Mouse (Mus musculus) liver, embryonic 14.5 days (tissue): Measurements from ENCODE around the gene Slc28a1. TPM values are rescaled to one million over a fixed set of nuclear protein-coding genes. Genes with fewer than 3 reads are reported as not detected.
A peak's percentile ranks its signal among the peaks of the same experiment; 100 is the strongest.

Experiments used
- ATAC-seq: fragments of 200-750 bp; cut with Nextera tagmentation; 2 replicates; pipeline ENCODE4 v1.8.0; 2017; ENCODE audit warnings: moderate number of reproducible peaks, mild to moderate bottlenecking, moderate library complexity; ENCODE audit not compliant: insufficient read depth
- DNase-seq, 3 experiments: peaks; one replicate each; pipeline ENCODE4 v3.0.0-alpha.2; 2012 to 2013; ENCODE audit warnings: low read depth in 3 of 3, low spot score in 3 of 3
- H3K27ac ChIP-seq: fragments of 300-500 bp; sonication (generic); 2 replicates; pipeline ENCODE4 v1.5.1; 2014; ENCODE audit warnings: moderate library complexity, mild to moderate bottlenecking, control low read depth, inconsistent platforms
- H3K27me3 ChIP-seq: fragments of 300-500 bp; sonication (generic); 2 replicates; pipeline ENCODE4 v1.6.1; 2014; ENCODE audit warnings: mild to moderate bottlenecking, low read length, moderate library complexity; ENCODE audit not compliant: control insufficient read depth, insufficient read depth
- H3K36me3 ChIP-seq: fragments of 300-500 bp; sonication (generic); replicated peaks from 2 replicates; pipeline ENCODE4 v1.6.1; 2014; ENCODE audit warnings: low read depth; ENCODE audit not compliant: control insufficient read depth, insufficient read depth
- H3K4me1 ChIP-seq, 2 experiments: fragments of 200-500 bp in 1 of 2; fragments of 300-500 bp in 1 of 2; sonication (generic) in 1 of 2; replicated peaks; 2 replicates each; pipeline ENCODE4 v1.6.1; 2012 to 2014; ENCODE audit warnings: antibody characterized with exemption in 1 of 2, inconsistent platforms in 1 of 2, low read length in 1 of 2; ENCODE audit not compliant: control insufficient read depth in 2 of 2, insufficient read depth in 2 of 2
- H3K4me2 ChIP-seq: fragments of 300-500 bp; sonication (generic); 2 replicates; pipeline ENCODE4 v1.6.1; 2014; ENCODE audit warnings: low read depth, mild to moderate bottlenecking, control low read depth, moderate library complexity
- H3K4me3 ChIP-seq, 2 experiments: fragments of 200-500 bp in 1 of 2; fragments of 300-500 bp in 1 of 2; sonication (generic) in 1 of 2; 2 replicates each; pipeline ENCODE4 v1.5.1; 2012 to 2014; ENCODE audit warnings: low read depth in 2 of 2, low read length in 2 of 2, mild to moderate bottlenecking in 2 of 2, control low read depth in 1 of 2, inconsistent platforms in 1 of 2, moderate library complexity in 1 of 2; ENCODE audit not compliant: insufficient read depth in 1 of 2
- H3K9ac ChIP-seq: fragments of 300-500 bp; sonication (generic); replicated peaks from 2 replicates; pipeline ENCODE4 v1.6.1; 2014; ENCODE audit warnings: mild to moderate bottlenecking, control low read depth, moderate library complexity
- H3K9me3 ChIP-seq: fragments of 300-500 bp; sonication (generic); 2 replicates; pipeline ENCODE4 v1.6.1; 2016; ENCODE audit warnings: low read length, mixed read lengths; ENCODE audit not compliant: control insufficient read depth
- CTCF ChIP-seq: IDR thresholded peaks from 2 replicates; pipeline ENCODE4 v1.5.1; 2016; ENCODE audit warnings: antibody characterized with exemption, low read depth, control low read depth
- EP300 ChIP-seq: IDR thresholded peaks from 2 replicates; pipeline ENCODE4 v1.6.1; 2016; ENCODE audit warnings: antibody characterized with exemption, low read depth
- WGBS: fragments of 180-500 bp; shearing (Covaris S2); extraction: QIAGEN DNeasy Blood & Tissue Kit; methylation state at CpG from one replicate; pipeline ENCODE4 v1.1.7; 2014; ENCODE audit not compliant: insufficient replicate concordance; 5-methylcytosine and 5-hydroxymethylcytosine counted together
- polyA plus RNA-seq, 2 experiments: library from polyadenylated mRNA; depleted of rRNA in 1 of 2; stranded (reverse) in 1 of 2; unstranded in 1 of 2; fragments of >200 nt; fragmentation: Nextera tagmentation in 1 of 2; extraction: Ambion mirVana in 1 of 2; gene quantifications; 2 replicates each; pipeline versions ENCODE4 v1.2.1 to v1.2.3; 2012 to 2014

Gene Slc28a1
- polyA plus RNA-seq, 2 experiments, result 0.50 to 0.54 TPM

- Histone ChIP-seq H3K4me3 (no peak overlapping the region), H3K4me2 (no peak overlapping the region), H3K9me3 (no peaks in the 10 kb centered on the region), H3K4me1 (no peaks in the 10 kb centered on the region), H3K36me3 (no peaks in the 10 kb centered on the region), H3K27me3 (no peaks in the 10 kb centered on the region), H3K27ac (no peak overlapping the region), H3K9ac (no peak overlapping the region)
- no peak for ATAC-seq
- WGBS, result 49% methylated on average over 7 of the region's 7 CpGs
- no peak for TF ChIP-seq EP300
- no peak for TF ChIP-seq CTCF
- no peak for DNase-seq
Observed at GRCm38 (mm10) chr7:81158933-81159332, 44.3 kb downstream of the Slc28a1 start.

DNA sequence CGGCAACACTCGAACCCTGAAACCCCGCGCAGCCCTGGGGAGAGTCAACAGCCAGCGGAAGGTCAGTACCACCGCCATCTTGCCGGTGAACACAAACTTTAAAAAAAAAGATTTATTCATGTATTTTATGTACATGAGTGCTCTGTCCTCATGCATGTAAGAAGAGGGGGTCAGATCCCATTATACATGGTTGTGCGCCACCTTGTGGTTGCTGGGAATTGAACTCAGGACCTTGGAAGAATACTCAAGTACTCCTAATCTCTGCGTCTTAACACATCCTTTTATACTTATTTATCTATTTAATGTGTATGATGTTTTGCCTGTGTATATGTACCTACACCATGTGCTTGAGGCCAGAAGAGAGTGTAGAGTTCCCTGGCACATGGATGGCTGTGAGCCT, 47.1 kb downstream of the Slc28a1 start:
- DNase-seq, result peak; percentile 20 to 29 (median 25)
- Histone ChIP-seq H3K4me3 (no peak overlapping the region), H3K27me3 (no peaks in the 10 kb centered on the region), H3K27ac (no peak overlapping the region), H3K9ac (no peak overlapping the region), H3K9me3 (no peaks in the 10 kb centered on the region), H3K36me3 (no peaks in the 10 kb centered on the region), H3K4me2 (no peak overlapping the region), H3K4me1 (no peaks in the 10 kb centered on the region)
- TF ChIP-seq EP300 (no peak), CTCF (peak; percentile 65)
- no peak for ATAC-seq
- WGBS, result 61% methylated on average over 9 of the region's 9 CpGs

DNA sequence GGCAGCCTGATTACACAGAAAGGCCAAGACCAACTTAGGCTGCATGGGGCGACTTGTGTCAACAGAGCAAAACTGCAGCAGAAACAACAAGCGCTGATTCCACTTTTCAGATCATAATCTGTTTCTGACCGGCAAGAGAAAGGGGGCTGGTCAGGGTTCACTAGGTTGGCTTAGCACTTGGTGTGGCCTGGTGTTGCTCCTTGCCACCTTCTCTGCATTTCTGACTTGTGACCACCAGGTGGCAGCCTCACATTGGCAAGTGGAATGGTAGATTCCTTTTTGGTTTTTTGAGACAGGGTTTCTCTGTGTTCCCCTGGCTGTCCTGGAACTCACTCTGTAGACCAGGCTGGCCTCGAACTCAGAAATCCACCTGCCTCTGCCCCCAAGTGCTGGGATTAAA, 47.7 kb downstream of the Slc28a1 start:
- Histone ChIP-seq H3K9me3 (no peaks in the 10 kb centered on the region), H3K9ac (no peak overlapping the region), H3K36me3 (no peaks in the 10 kb centered on the region), H3K27me3 (no peaks in the 10 kb centered on the region), H3K4me2 (no peak overlapping the region), H3K4me3 (no peak overlapping the region), H3K4me1 (no peaks in the 10 kb centered on the region), H3K27ac (no peak overlapping the region)
- WGBS, result 19% methylated on average over 4 of the region's 4 CpGs
- ATAC-seq (no peak), DNase-seq (peak; percentile 38 to 48 (median 43))
- TF ChIP-seq EP300 (no peak), CTCF (peak; percentile 92)

DNA sequence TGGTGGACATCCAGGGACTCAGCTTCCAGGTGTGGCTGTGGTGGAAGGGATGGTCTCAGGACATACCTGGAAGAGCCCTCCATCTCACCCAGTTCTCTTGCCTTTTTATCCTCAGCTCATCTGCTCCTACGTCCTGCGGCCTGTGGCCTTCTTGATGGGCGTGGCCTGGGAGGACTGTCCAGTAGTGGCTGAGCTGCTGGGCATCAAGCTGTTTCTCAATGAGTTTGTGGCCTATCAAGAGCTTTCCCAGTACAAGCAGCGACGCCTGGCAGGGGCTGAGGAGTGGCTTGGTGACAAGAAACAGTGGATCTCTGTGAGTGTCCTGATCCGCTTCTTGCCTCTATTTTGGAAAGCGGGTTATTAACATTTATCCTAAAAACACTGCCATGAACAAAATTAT, 49.8 kb downstream of the Slc28a1 start:
- no peak overlapping the region for H3K9ac ChIP-seq
- no peaks in the 10 kb centered on the region for H3K9me3 ChIP-seq
- no peaks in the 10 kb centered on the region for H3K36me3 ChIP-seq
- TF ChIP-seq CTCF, result no peak
- TF ChIP-seq EP300, result no peak
- H3K4me3 ChIP-seq, result no peak overlapping the region
- no peak for ATAC-seq
- H3K4me2 ChIP-seq, result no peak overlapping the region
- no peaks in the 10 kb centered on the region for H3K27me3 ChIP-seq
- no peak for DNase-seq
- H3K4me1 ChIP-seq, result no peaks in the 10 kb centered on the region
- no peak overlapping the region for H3K27ac ChIP-seq
- WGBS, result 67% methylated on average over 7 of the region's 7 CpGs

DNA sequence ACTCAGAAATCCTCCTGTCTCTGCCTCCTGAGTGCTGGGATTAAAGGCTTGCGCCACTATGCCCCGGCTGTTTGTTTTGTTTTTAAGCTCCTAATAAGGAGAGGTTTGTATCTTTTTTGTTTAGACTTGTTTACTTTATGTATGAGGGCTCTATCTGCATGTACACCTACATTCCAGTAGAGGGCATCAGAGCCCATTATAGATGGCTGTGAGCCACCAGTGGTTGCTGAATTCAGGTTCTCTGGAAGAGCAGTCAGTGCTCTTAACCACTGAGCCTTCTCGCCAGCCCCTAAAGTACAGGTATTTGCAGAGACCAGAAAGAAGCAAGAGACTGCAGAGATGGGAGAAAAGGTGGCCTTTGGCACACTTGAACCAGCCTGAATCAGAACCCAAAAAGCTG, 52.5 kb downstream of the Slc28a1 start:
- Histone ChIP-seq H3K4me1 (no peaks in the 10 kb centered on the region), H3K9me3 (no peaks in the 10 kb centered on the region), H3K9ac (no peak overlapping the region), H3K27me3 (no peaks in the 10 kb centered on the region), H3K4me2 (no peak overlapping the region), H3K27ac (no peak overlapping the region), H3K4me3 (no peak overlapping the region), H3K36me3 (no peaks in the 10 kb centered on the region)
- DNase-seq, result peak in 1 of 3 experiments; percentile 11
- TF ChIP-seq CTCF, result peak; percentile 66
- no peak for TF ChIP-seq EP300
- 29% methylated on average over 3 of the region's 3 CpGs for WGBS
- ATAC-seq, result no peak
